37 mouse cellular contexts compared by ENCODE assay signal in genomic region chr12:72240506-72240905, GRCm38 (mm10). TPM values are rescaled to one million over a fixed set of nuclear protein-coding genes. Genes with fewer than 3 reads are reported as not detected.
"Had no signal": no experiment of that assay in that cellular context is flagged by ENCODE, and none has a peak within 500 bp of the region (broad histone marks: within the 10 kb centered on the region; RNA-seq: fewer than 3 reads in every experiment).

No protein-coding gene starts in this region.

- H3K4me2 ChIP-seq: heart, embryonic 11.5 days; heart, embryonic 13.5 days; heart, embryonic 15.5 days; hindbrain, embryonic 12.5 days; intestine, embryonic 15.5 days; limb, embryonic 12.5 days; liver, embryonic 11.5 days; liver, embryonic 13.5 days; liver, embryonic 15.5 days had no signal

- ATAC-seq: forebrain, embryonic 16.5 days; inflammation-experienced regulatory T-cells, adult 6 months; intestine, embryonic 15.5 days; intestine, postnatal 0 days had no signal

- H3K9ac ChIP-seq: heart, embryonic 13.5 days; heart, embryonic 15.5 days; hindbrain, embryonic 12.5 days; intestine, embryonic 15.5 days; limb, embryonic 12.5 days; liver, embryonic 13.5 days; liver, embryonic 15.5 days had no signal

- H3K4me1 ChIP-seq: limb, embryonic 10.5 days; limb, embryonic 12.5 days; liver, embryonic 13.5 days; liver, embryonic 15.5 days had no signal

- DNase-seq: gastrocnemius, adult 2 months; gastrocnemius, postnatal 10 days; gastrocnemius, postnatal 25 days; heart, postnatal 14 days; heart, postnatal 36 days; kidney, adult 18-20 months; kidney, adult 8-10 months; kidney, postnatal 10 days; kidney, postnatal 25 days; kidney, postnatal 4 days; layer of hippocampus, adult 9-11 months; liver; liver, embryonic 13.5 days had no signal

- H3K9me3 ChIP-seq: heart, embryonic 15.5 days; hindbrain, embryonic 12.5 days; intestine, embryonic 15.5 days; limb, embryonic 10.5 days; limb, embryonic 12.5 days; liver, embryonic 13.5 days; liver, embryonic 15.5 days had no signal

- H3K36me3 ChIP-seq: heart, embryonic 13.5 days; heart, embryonic 15.5 days; hindbrain, embryonic 10.5 days; hindbrain, embryonic 12.5 days; intestine, embryonic 15.5 days; limb, embryonic 10.5 days; limb, embryonic 12.5 days; liver, embryonic 13.5 days; liver, embryonic 15.5 days had no signal

- H3K27ac ChIP-seq: gastrocnemius, adult 2 months; heart, embryonic 15.5 days; hindbrain, embryonic 10.5 days; intestine, embryonic 15.5 days; limb, embryonic 10.5 days; limb, embryonic 12.5 days; liver, embryonic 13.5 days; liver, embryonic 15.5 days had no signal

- H3K4me3 ChIP-seq: gastrocnemius, adult 2 months; heart, embryonic 13.5 days; heart, embryonic 15.5 days; hindbrain, embryonic 10.5 days; hindbrain, embryonic 12.5 days; intestine, embryonic 15.5 days; limb, embryonic 10.5 days; limb, embryonic 12.5 days; liver, embryonic 13.5 days; liver, embryonic 15.5 days had no signal

RNA-seq across cellular contexts. Expression of gene Ccdc175, which starts 55.7 kb away (rescaled TPM):
- total RNA-seq: gastrocnemius, adult 2 months; gastrocnemius, postnatal 10 days; gastrocnemius, postnatal 25 days; gastrocnemius, postnatal 4 days; granulocyte monocyte progenitor cell, adult 5-6 weeks; heart, adult 8-10 months; heart, postnatal 14 days; heart, postnatal 36 days; layer of hippocampus, postnatal 14 days; left cerebral cortex, adult 8-10 months; left cerebral cortex, postnatal 14 days; left cerebral cortex, postnatal 36 days had no signal
- polyA plus RNA-seq: forebrain, embryonic 16.5 days; heart, embryonic 11.5 days; heart, embryonic 13.5 days; heart, embryonic 15.5 days; heart, postnatal 0 days; hindbrain, embryonic 10.5 days; hindbrain, embryonic 12.5 days; intestine, embryonic 15.5 days; intestine, postnatal 0 days; kidney, embryonic 14.5 days; kidney, embryonic 16.5 days; limb, embryonic 10.5 days; limb, embryonic 12.5 days; limb, embryonic 14.5 days; liver, embryonic 11.5 days; liver, embryonic 13.5 days; liver, embryonic 15.5 days had no signal
